Mouse (Mus musculus) intestine, postnatal 0 days (tissue): ENCODE results near the gene U2af1. TPM values are rescaled to one million over a fixed set of nuclear protein-coding genes. Genes with fewer than 3 reads are reported as not detected.

Experiments used
- ATAC-seq: fragments of 200-750 bp; cut with Nextera tagmentation; 2 replicates; pipeline ENCODE4 v1.8.0; 2017; ENCODE audit warnings: mild to moderate bottlenecking, moderate TSS enrichment, moderate library complexity
- H3K27ac ChIP-seq: fragments of 300-500 bp; sonication (generic); 2 replicates; pipeline ENCODE4 v1.5.1; 2014; ENCODE audit warnings: mild to moderate bottlenecking, low read depth, low read length, moderate library complexity
- H3K27me3 ChIP-seq: fragments of 300-500 bp; sonication (generic); replicated peaks from 2 replicates; pipeline ENCODE4 v1.6.1; 2014; ENCODE audit warnings: low read length, mixed read lengths; ENCODE audit not compliant: control insufficient read depth, insufficient read depth
- H3K36me3 ChIP-seq: fragments of 300-500 bp; sonication (generic); 2 replicates; pipeline ENCODE4 v1.6.1; 2014; ENCODE audit warnings: mild to moderate bottlenecking, moderate library complexity; ENCODE audit not compliant: control insufficient read depth, insufficient read depth
- H3K4me1 ChIP-seq: fragments of 300-500 bp; sonication (generic); replicated peaks from 2 replicates; pipeline ENCODE4 v1.6.1; 2014; ENCODE audit warnings: antibody characterized with exemption, low read length, mixed read lengths; ENCODE audit not compliant: control insufficient read depth, insufficient read depth
- H3K4me2 ChIP-seq: fragments of 300-500 bp; sonication (generic); replicated peaks from 2 replicates; pipeline ENCODE4 v1.6.1; 2014; ENCODE audit warnings: low read depth, mild to moderate bottlenecking, moderate library complexity
- H3K4me3 ChIP-seq: fragments of 300-500 bp; sonication (generic); 2 replicates; pipeline ENCODE4 v1.5.1; 2014; ENCODE audit warnings: low read depth, low read length
- H3K9ac ChIP-seq: fragments of 300-500 bp; sonication (generic); 2 replicates; pipeline ENCODE4 v1.6.1; 2014; ENCODE audit warnings: mild to moderate bottlenecking, low read depth, low read length
- H3K9me3 ChIP-seq: fragments of 300-500 bp; sonication (generic); 2 replicates; pipeline ENCODE4 v1.6.1; 2016; ENCODE audit warnings: mixed run types; ENCODE audit not compliant: control insufficient read depth
- CTCF ChIP-seq: sonication (generic); IDR thresholded peaks from 2 replicates; pipeline ENCODE4 v1.5.1; 2016; ENCODE audit warnings: low read depth, mild to moderate bottlenecking, control low read depth, antibody characterized with exemption, moderate library complexity
- WGBS: fragments of 180-500 bp; shearing (Covaris S2); extraction: QIAGEN DNeasy Blood & Tissue Kit; methylation state at CpG from one replicate; pipeline ENCODE4 v1.1.7; 2014; 5-methylcytosine and 5-hydroxymethylcytosine counted together
- polyA plus RNA-seq: library from polyadenylated mRNA; unstranded; fragments of >200 nt; fragmentation: Nextera tagmentation; extraction: Ambion mirVana; gene quantifications from 2 replicates; pipeline ENCODE4 v1.2.1, GENCODE M21; 2015

The U2af1 gene
- polyA plus RNA-seq, 1 experiment from 2014 or later: 151 TPM

- no peaks in the 10 kb centered on the region for H3K4me1 ChIP-seq
- no peak for ATAC-seq
- H3K27me3 ChIP-seq: no peaks in the 10 kb centered on the region
- TF ChIP-seq CTCF: no peak
- H3K4me3 ChIP-seq: no peak overlapping the region
- no peak overlapping the region for H3K27ac ChIP-seq
- H3K4me2 ChIP-seq: no peak overlapping the region
- H3K9ac ChIP-seq: no peak overlapping the region
- WGBS: 63% methylated on average over 7 of the region's 7 CpGs
- no peaks in the 10 kb centered on the region for H3K9me3 ChIP-seq
- no peaks in the 10 kb centered on the region for H3K36me3 ChIP-seq
Observed at GRCm38 (mm10) chr17:31694023-31694376, 35.3 kb upstream of the U2af1 start.

- ATAC-seq: peak; percentile 71
- Histone ChIP-seq H3K9ac (no peak overlapping the region), H3K4me2 (0 out of 2 replicates have a peak overlapping the region, but pooled peaks have one; percentile 25), H3K27me3 (no peaks in the 10 kb centered on the region), H3K4me1 (no peaks in the 10 kb centered on the region), H3K9me3 (no peaks in the 10 kb centered on the region), H3K36me3 (no peaks in the 10 kb centered on the region), H3K4me3 (no peak overlapping the region), H3K27ac (no peak overlapping the region)
- WGBS: 3% methylated on average over 20 of the region's 20 CpGs
- peak; percentile 91 for TF ChIP-seq CTCF
Observed at GRCm38 (mm10) chr17:31693330-31694022, 34.8 kb upstream of the U2af1 start.

GRCm38 (mm10) chr17:31692918-31693317, 34.2 kb upstream of the U2af1 start:
- H3K27ac ChIP-seq: no peak overlapping the region
- H3K4me3 ChIP-seq: no peak overlapping the region
- no peaks in the 10 kb centered on the region for H3K4me1 ChIP-seq
- no peak for TF ChIP-seq CTCF
- peak; percentile 25; the same call in 1 of the 2 replicates for ATAC-seq
- H3K36me3 ChIP-seq: no peaks in the 10 kb centered on the region
- no peak overlapping the region for H3K9ac ChIP-seq
- no peak overlapping the region for H3K4me2 ChIP-seq
- no peaks in the 10 kb centered on the region for H3K9me3 ChIP-seq
- WGBS: 41% methylated on average over 5 of the region's 5 CpGs
- H3K27me3 ChIP-seq: no peaks in the 10 kb centered on the region

DNA sequence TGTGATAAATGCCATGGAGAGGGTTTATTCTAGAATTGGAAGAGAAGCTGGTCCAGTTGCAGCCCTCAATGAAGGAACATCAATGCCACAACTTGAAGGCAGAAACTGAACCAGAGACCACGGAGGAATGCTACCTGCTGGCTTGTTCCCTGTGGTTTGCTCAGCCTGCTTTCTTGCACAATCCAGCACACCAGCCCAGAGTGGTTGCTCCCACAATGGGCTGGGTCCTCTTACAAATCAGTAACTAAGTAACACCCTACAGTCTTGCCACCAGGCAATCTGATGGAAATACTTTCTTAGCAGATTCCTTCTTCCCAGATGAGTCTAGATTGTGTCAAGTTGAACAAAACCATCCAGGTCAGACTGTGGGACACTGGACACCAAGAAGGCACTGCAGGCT, 30.9 kb upstream of the U2af1 start:
- Histone ChIP-seq H3K4me1 (no peaks in the 10 kb centered on the region), H3K4me3 (no peak overlapping the region), H3K9me3 (no peaks in the 10 kb centered on the region), H3K27me3 (no peaks in the 10 kb centered on the region), H3K27ac (no peak overlapping the region), H3K4me2 (no peak overlapping the region), H3K36me3 (no peaks in the 10 kb centered on the region), H3K9ac (no peak overlapping the region)
- 71% methylated on average over 1 of the region's 1 CpGs for WGBS
- no peak for ATAC-seq
- no peak for TF ChIP-seq CTCF

DNA sequence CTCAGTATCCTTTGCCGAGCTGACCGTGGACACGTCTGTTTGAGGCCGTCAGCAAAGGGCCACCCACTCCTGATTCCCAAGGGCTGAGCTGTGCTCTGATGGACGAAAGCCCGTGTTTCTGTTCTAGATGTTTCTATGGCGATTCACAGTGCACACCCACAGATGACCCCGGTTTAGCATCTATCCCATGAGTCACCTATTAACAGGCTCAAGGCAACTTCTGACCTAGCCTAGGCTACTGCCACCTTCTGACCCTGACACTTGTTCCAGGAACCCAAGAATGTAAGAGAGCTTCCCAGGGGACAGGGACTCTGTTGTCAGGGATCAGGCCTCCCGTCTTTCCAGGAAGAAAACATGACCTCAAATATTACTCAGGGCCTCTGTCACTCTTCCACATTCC, 29.4 kb upstream of the U2af1 start:
- no peaks in the 10 kb centered on the region for H3K9me3 ChIP-seq
- H3K36me3 ChIP-seq: no peaks in the 10 kb centered on the region
- no peak overlapping the region for H3K4me3 ChIP-seq
- H3K27ac ChIP-seq: no peak overlapping the region
- WGBS: 61% methylated on average over 9 of the region's 9 CpGs
- H3K4me1 ChIP-seq: no peaks in the 10 kb centered on the region
- no peak for TF ChIP-seq CTCF
- no peak overlapping the region for H3K4me2 ChIP-seq
- no peak for ATAC-seq
- no peak overlapping the region for H3K9ac ChIP-seq
- no peaks in the 10 kb centered on the region for H3K27me3 ChIP-seq

- no peaks in the 10 kb centered on the region for H3K27me3 ChIP-seq
- 0 out of 2 replicates have a peak overlapping the region, but pooled peaks have one; percentile 57 for H3K27ac ChIP-seq
- ATAC-seq: no peak
- 0 out of 2 replicates have a peak overlapping the region, but pooled peaks have one; percentile 17 for H3K9ac ChIP-seq
- H3K4me1 ChIP-seq: no peaks in the 10 kb centered on the region
- no peaks in the 10 kb centered on the region for H3K36me3 ChIP-seq
- H3K9me3 ChIP-seq: no peaks in the 10 kb centered on the region
- no peak overlapping the region for H3K4me2 ChIP-seq
- 37% methylated on average over 3 of the region's 3 CpGs for WGBS
- no peak overlapping the region for H3K4me3 ChIP-seq
- TF ChIP-seq CTCF: no peak
Observed at GRCm38 (mm10) chr17:31686225-31686564, 27.5 kb upstream of the U2af1 start.
